Mouse (Mus musculus) yolk sac, embryonic 10.5 days (tissue): ENCODE results near the gene Mast2.
A peak's percentile ranks its signal among the peaks of the same experiment; 100 is the strongest.

Experiments used
- DNase-seq: peaks from one replicate; pipeline ENCODE4 v3.0.0-alpha.2; 2017; ENCODE audit warnings: low spot score

Gene Mast2

GRCm38 (mm10) chr4:116464126-116464981 lies at the start of gene Mast2:
Gene Mast2 (minus strand): TSS chr4:116464183.
- peak; percentile 79 for DNase-seq

- DNase-seq: peak; percentile 94
Observed at GRCm38 (mm10) chr4:116507425-116508218, 43.6 kb upstream of the Mast2 start, which contains the start of gene Ipp. Gene Ipp (plus strand): TSS chr4:116507549.

- DNase-seq: no peak
Observed at GRCm38 (mm10) chr4:116506886-116507424, 43.0 kb upstream of the Mast2 start.

- peak; percentile 27 for DNase-seq
Observed at GRCm38 (mm10) chr4:116499978-116500377, 36.0 kb upstream of the Mast2 start.

- no peak for DNase-seq
Observed at GRCm38 (mm10) chr4:116493646-116494045, 29.7 kb upstream of the Mast2 start.

GRCm38 (mm10) chr4:116492460-116492859 lies 28.5 kb upstream of the Mast2 start:
- DNase-seq: no peak

GRCm38 (mm10) chr4:116491886-116492285 lies 27.9 kb upstream of the Mast2 start:
- no peak for DNase-seq

- DNase-seq: peak; percentile 5
Observed at GRCm38 (mm10) chr4:116491119-116491536, 27.1 kb upstream of the Mast2 start.

GRCm38 (mm10) chr4:116483476-116483875 lies 19.5 kb upstream of the Mast2 start:
- no peak for DNase-seq

- DNase-seq: peak; percentile 20
Observed at GRCm38 (mm10) chr4:116481322-116481721, 17.3 kb upstream of the Mast2 start.

GRCm38 (mm10) chr4:116463231-116464125 lies 505 bp downstream of the Mast2 start:
- peak; percentile 60 for DNase-seq

- DNase-seq: no peak
Observed at GRCm38 (mm10) chr4:116461943-116462342, 2.0 kb downstream of the Mast2 start.

- DNase-seq: no peak
Observed at GRCm38 (mm10) chr4:116451553-116451952, 12.4 kb downstream of the Mast2 start.

- DNase-seq: no peak
Observed at GRCm38 (mm10) chr4:116449951-116450350, 14.0 kb downstream of the Mast2 start.

- DNase-seq: peak; percentile 9
Observed at GRCm38 (mm10) chr4:116448673-116449072, 15.3 kb downstream of the Mast2 start.

GRCm38 (mm10) chr4:116439383-116439782 lies 24.6 kb downstream of the Mast2 start:
- no peak for DNase-seq

- DNase-seq: peak; percentile 27
Observed at GRCm38 (mm10) chr4:116438561-116438960, 25.4 kb downstream of the Mast2 start.

GRCm38 (mm10) chr4:116435626-116436025 lies 28.4 kb downstream of the Mast2 start:
- no peak for DNase-seq

- DNase-seq: no peak
Observed at GRCm38 (mm10) chr4:116422186-116422585, 41.8 kb downstream of the Mast2 start.

GRCm38 (mm10) chr4:116421170-116421569 lies 42.8 kb downstream of the Mast2 start:
- DNase-seq: no peak

- DNase-seq: no peak
Observed at GRCm38 (mm10) chr4:116412993-116413392, 51.0 kb downstream of the Mast2 start.

GRCm38 (mm10) chr4:116411401-116411800 lies 52.6 kb downstream of the Mast2 start:
- no peak for DNase-seq
